Mouse (Mus musculus): ENCODE measurements around the gene Fam189a1. TPM values are rescaled to one million over a fixed set of nuclear protein-coding genes. Genes with fewer than 3 reads are reported as not detected.
A peak's percentile ranks its signal among the peaks of the same experiment; 100 is the strongest.

Fam189a1 gene
- total and polyA plus RNA-seq, 3 experiments: 0.10 TPM; not detected in 2

DNA sequence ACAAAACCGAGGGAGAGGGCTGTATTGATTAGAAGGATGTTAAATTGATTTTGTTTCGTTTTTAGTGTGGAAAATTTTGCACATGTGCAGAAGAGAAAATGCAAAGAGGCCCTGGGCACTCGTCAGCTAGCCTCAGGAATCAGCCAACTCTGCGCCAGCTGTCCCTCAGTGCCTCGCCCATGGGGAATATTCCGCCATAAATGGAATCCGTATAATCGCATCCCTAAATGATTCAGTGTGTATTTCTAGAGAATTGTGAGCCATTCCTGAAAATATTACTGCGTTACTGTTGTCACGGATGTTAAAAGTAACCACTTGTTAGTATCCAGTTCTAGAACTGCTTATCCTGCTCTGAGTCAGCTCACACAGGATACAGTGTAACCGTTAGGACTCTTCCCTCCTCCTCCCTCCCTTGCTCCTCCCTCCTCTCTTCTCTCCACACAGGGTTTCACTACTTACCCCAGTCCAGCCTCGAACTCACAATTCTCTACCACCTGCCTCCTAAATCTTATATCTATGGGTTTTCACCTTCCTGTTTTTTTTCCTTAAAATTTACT is 299.8 kb downstream of the Fam189a1 start:
- Histone ChIP-seq H3K9ac (ENCODE audit: insufficient read depth, low read depth) (peak overlapping the region; percentile 18; the same call in 1 of the 2 replicates), H3K27me3 (replicated peaks) (no peaks in the 10 kb centered on the region), H3K4me1 (ENCODE audit: control insufficient read depth in 1 of 2, insufficient read depth in 2 of 2) (no peaks in the 10 kb centered on the region; a peak in 1 of 4 replicates), H3K79me2 (replicated peaks; ENCODE audit: control insufficient read depth, extremely low read depth, insufficient read depth, poor library complexity, severe bottlenecking) (no peaks in the 10 kb centered on the region), H3K4me3 (replicated peaks in 1 of 3; ENCODE audit: low read depth in 2 of 3, low read length in 2 of 3, poor library complexity in 1 of 3) (peak overlapping the region; percentile 30 to 55 (median 42)), H3K27ac (ENCODE audit: insufficient read depth, low read depth) (no peak overlapping the region), H3K36me3 (replicated peaks in 1 of 2; ENCODE audit: control insufficient read depth in 1 of 2, insufficient read depth in 1 of 2, low read length in 1 of 2) (no peaks in the 10 kb centered on the region), H3K4me2 (ENCODE audit: insufficient read depth, low read depth, poor library complexity, severe bottlenecking) (peak overlapping the region; percentile 82; the same call in 1 of the 2 replicates), H3K9me3 (replicated peaks; ENCODE audit: low read length) (no peaks in the 10 kb centered on the region)
- DNase-seq (ENCODE audit: extremely low read depth): no peak
- TF ChIP-seq NRF1 (IDR thresholded peaks at IDR 0.05; ENCODE audit: low read depth, low read length): 0 out of 2 replicates have a peak, but pooled peaks have one; percentile 26
- no peak for TF ChIP-seq CHD1 (IDR thresholded peaks at IDR 0.05; ENCODE audit: low read depth, low read length)
- in situ Hi-C loops (cut with MboI; ENCODE audit: low pct_ligation_motif_present, low pct_unique_long_range_greater_than_20kb, low sequenced_read_pairs): no loop called here
- dilution Hi-C loops (cut with MboI; ENCODE audit: extremely low pct_ligation_motif_present, extremely low pct_unique_long_range_greater_than_20kb, low sequenced_read_pairs): no loop called here

DNA sequence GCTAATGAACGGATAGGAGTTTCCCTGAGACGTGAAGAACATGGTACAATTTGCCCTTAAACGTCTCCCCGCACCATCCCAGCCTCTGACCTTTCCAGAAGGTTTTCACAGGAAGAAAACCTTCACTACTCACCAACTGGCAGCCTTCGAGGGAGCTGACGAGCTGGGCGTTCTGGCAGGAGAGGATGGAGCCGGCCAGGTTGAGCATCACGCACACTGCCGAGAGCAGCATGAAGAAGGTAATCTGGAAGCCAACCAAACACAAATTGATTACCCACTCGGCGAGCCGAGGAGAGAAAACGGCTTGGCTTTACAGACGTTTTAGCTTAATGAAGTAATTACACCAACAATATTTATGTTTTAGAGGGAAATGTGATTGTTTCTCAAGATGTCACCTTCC is 300.4 kb downstream of the Fam189a1 start:
- Histone ChIP-seq H3K79me2 (replicated peaks; ENCODE audit: control insufficient read depth, extremely low read depth, insufficient read depth, poor library complexity, severe bottlenecking) (no peaks in the 10 kb centered on the region), H3K4me2 (ENCODE audit: insufficient read depth, low read depth, poor library complexity, severe bottlenecking) (peak overlapping the region; percentile 82), H3K4me1 (ENCODE audit: control insufficient read depth in 1 of 2, insufficient read depth in 2 of 2) (no peaks in the 10 kb centered on the region; a peak in 1 of 4 replicates), H3K9me3 (replicated peaks; ENCODE audit: low read length) (no peaks in the 10 kb centered on the region), H3K4me3 (replicated peaks in 1 of 3; ENCODE audit: low read depth in 2 of 3, low read length in 2 of 3, poor library complexity in 1 of 3) (peak overlapping the region; percentile 30 to 55 (median 42)), H3K9ac (ENCODE audit: insufficient read depth, low read depth) (peak overlapping the region; percentile 18; the same call in 1 of the 2 replicates), H3K27ac (ENCODE audit: insufficient read depth, low read depth) (no peak overlapping the region), H3K36me3 (replicated peaks in 1 of 2; ENCODE audit: control insufficient read depth in 1 of 2, insufficient read depth in 1 of 2, low read length in 1 of 2) (no peaks in the 10 kb centered on the region), H3K27me3 (replicated peaks) (no peaks in the 10 kb centered on the region)
- in situ Hi-C loops (cut with MboI; ENCODE audit: low pct_ligation_motif_present, low pct_unique_long_range_greater_than_20kb, low sequenced_read_pairs) (no loop called here), dilution Hi-C loops (cut with MboI; ENCODE audit: extremely low pct_ligation_motif_present, extremely low pct_unique_long_range_greater_than_20kb, low sequenced_read_pairs) (no loop called here)
- no peak for DNase-seq (ENCODE audit: extremely low read depth)
- TF ChIP-seq TCF12 (IDR thresholded peaks at IDR 0.05; ENCODE audit: low read depth, low read length): no peak
- no peak for TF ChIP-seq MAFK (IDR thresholded peaks at IDR 0.05; ENCODE audit: insufficient replicate concordance, low read length)
- TF ChIP-seq IRF4 (IDR thresholded peaks at IDR 0.05; ENCODE audit: low read depth, low read length): no peak
- TF ChIP-seq MXI1 (IDR thresholded peaks at IDR 0.05; ENCODE audit: low read depth, low read length): no peak
- TF ChIP-seq EP300 (IDR thresholded peaks at IDR 0.05; ENCODE audit: low read length): no peak
- no peak for TF ChIP-seq ELF1 (IDR thresholded peaks at IDR 0.05; ENCODE audit: low read depth, low read length)
- TF ChIP-seq JUN (IDR thresholded peaks at IDR 0.05; ENCODE audit: insufficient read depth, low read depth, low read length): no peak
- no peak for TF ChIP-seq ZNF384 (IDR thresholded peaks at IDR 0.05; ENCODE audit: low read depth, low read length)
- no peak for TF ChIP-seq SIN3A (IDR thresholded peaks at IDR 0.05; ENCODE audit: low read length)
- no peak for TF ChIP-seq ETS1 (conservative IDR thresholded peaks at IDR 0.05; ENCODE audit: low read depth, low read length)
- TF ChIP-seq ZKSCAN1 (IDR thresholded peaks at IDR 0.05; ENCODE audit: borderline replicate concordance, low read depth, low read length): no peak
- no peak for TF ChIP-seq POLR2AphosphoS2 (IDR thresholded peaks at IDR 0.05; ENCODE audit: low read depth, low read length)
- TF ChIP-seq UBTF (IDR thresholded peaks at IDR 0.05; ENCODE audit: low read depth, low read length): no peak
- no peak for TF ChIP-seq RCOR1 (conservative IDR thresholded peaks at IDR 0.05; ENCODE audit: low read depth, low read length)
- no peak for TF ChIP-seq SMC3 (IDR thresholded peaks at IDR 0.05; ENCODE audit: low read depth, low read length)
- TF ChIP-seq CHD2 (IDR thresholded peaks at IDR 0.05; ENCODE audit: low read length): no peak
- TF ChIP-seq MEF2A (IDR thresholded peaks at IDR 0.05; ENCODE audit: borderline replicate concordance, low read depth, low read length): no peak
- no peak for TF ChIP-seq TBP (conservative IDR thresholded peaks at IDR 0.05; ENCODE audit: low read depth, low read length)
- no peak for TF ChIP-seq MAZ (IDR thresholded peaks at IDR 0.05; ENCODE audit: low read depth, low read length)
